Mouse (Mus musculus) heart, postnatal 0 days (tissue): ENCODE measurements around the gene Xpnpep1. TPM values are rescaled to one million over a fixed set of nuclear protein-coding genes. Genes with fewer than 3 reads are reported as not detected.

Experiments used
- ATAC-seq: fragments of 200-750 bp; cut with Nextera tagmentation; 2 replicates; pipeline ENCODE4 v1.8.0; 2017; ENCODE audit warnings: low read depth, moderate number of reproducible peaks, moderate library complexity; ENCODE audit not compliant: insufficient read depth
- DNase-seq: peaks from one replicate; pipeline ENCODE4 v3.0.0-alpha.2; 2016; ENCODE audit warnings: low spot score
- H3K27ac ChIP-seq: fragments of 300-500 bp; sonication (generic); 2 replicates; pipeline ENCODE4 v1.5.1; 2014; ENCODE audit warnings: low read depth, mild to moderate bottlenecking
- H3K27me3 ChIP-seq: fragments of 300-500 bp; sonication (generic); 2 replicates; pipeline ENCODE4 v1.6.1; 2014; ENCODE audit warnings: low read length, mixed read lengths; ENCODE audit not compliant: control insufficient read depth, insufficient read depth
- H3K36me3 ChIP-seq: fragments of 300-500 bp; sonication (generic); replicated peaks from 2 replicates; pipeline ENCODE4 v1.6.1; 2014; ENCODE audit warnings: low read length, mixed read lengths; ENCODE audit not compliant: control insufficient read depth, insufficient read depth
- H3K4me1 ChIP-seq: fragments of 300-500 bp; sonication (generic); 2 replicates; pipeline ENCODE4 v1.6.1; 2014; ENCODE audit warnings: antibody characterized with exemption; ENCODE audit not compliant: control insufficient read depth, insufficient read depth
- H3K4me2 ChIP-seq: fragments of 300-500 bp; sonication (generic); 2 replicates; pipeline ENCODE4 v1.6.1; 2014; ENCODE audit warnings: low read depth, mild to moderate bottlenecking, low read length, moderate library complexity
- H3K4me3 ChIP-seq: fragments of 300-500 bp; sonication (generic); 2 replicates; pipeline ENCODE4 v1.5.1; 2014; ENCODE audit warnings: low read depth, low read length
- H3K9ac ChIP-seq: fragments of 300-500 bp; sonication (generic); replicated peaks from 2 replicates; pipeline ENCODE4 v1.6.1; 2014; ENCODE audit warnings: low read depth, low read length, mixed read lengths
- H3K9me3 ChIP-seq: fragments of 300-500 bp; sonication (generic); replicated peaks from 2 replicates; pipeline ENCODE4 v1.6.1; 2016; ENCODE audit warnings: low read length; ENCODE audit not compliant: control insufficient read depth
- CTCF ChIP-seq: IDR thresholded peaks from 2 replicates; pipeline ENCODE4 v1.5.1; 2016; ENCODE audit warnings: antibody characterized with exemption, control low read depth, low read depth
- EP300 ChIP-seq: IDR thresholded peaks from 2 replicates; pipeline ENCODE4 v1.6.1; 2016; ENCODE audit warnings: antibody characterized with exemption, low read depth
- WGBS: fragments of 180-500 bp; shearing (Covaris S2); extraction: QIAGEN DNeasy Blood & Tissue Kit; methylation state at CpG from one replicate; pipeline ENCODE4 v1.1.7; 2014; 5-methylcytosine and 5-hydroxymethylcytosine counted together
- polyA plus RNA-seq: library from polyadenylated mRNA; unstranded; fragments of >200 nt; fragmentation: Nextera tagmentation; extraction: Ambion mirVana; gene quantifications from 2 replicates; pipeline ENCODE4 v1.2.1, GENCODE M21; 2015
- total RNA-seq: library from RNA; depleted of rRNA; stranded (reverse); fragments of >200 nt; gene quantifications from 2 replicates; pipeline ENCODE4 v1.2.3, GENCODE M21; 2014; ENCODE audit warnings: low replicate concordance

The Xpnpep1 gene
- total and polyA plus RNA-seq, 2 experiments from 2014 or later: 107 to 119 TPM

GRCm38 (mm10) chr19:53038435-53038938 is 1.5 kb downstream of the Xpnpep1 start:
- H3K36me3 ChIP-seq: 0 out of 2 replicates have a peak, but pooled peaks cover 4% of the 10 kb centered on the region
- H3K4me1 ChIP-seq: peaks cover 34% of the 10 kb centered on the region
- peak overlapping the region; percentile 81 for H3K4me2 ChIP-seq
- H3K27me3 ChIP-seq: no peaks in the 10 kb centered on the region
- peak overlapping the region; percentile 90 for H3K9ac ChIP-seq
- peak overlapping the region; percentile 87 for H3K4me3 ChIP-seq
- H3K27ac ChIP-seq: peak overlapping the region; percentile 90
- under 1% methylated on average over 36 of the region's 39 CpGs for WGBS
- ATAC-seq: peak; percentile 99
- DNase-seq: peak; percentile 98
- H3K9me3 ChIP-seq: no peaks in the 10 kb centered on the region
- TF ChIP-seq CTCF: no peak
- no peak for TF ChIP-seq EP300

GRCm38 (mm10) chr19:53037925-53038419 is 2.0 kb downstream of the Xpnpep1 start:
- Histone ChIP-seq H3K9ac (peak overlapping the region; percentile 90), H3K4me1 (peaks cover 38% of the 10 kb centered on the region), H3K4me2 (peak overlapping the region; percentile 81), H3K27me3 (no peaks in the 10 kb centered on the region), H3K9me3 (no peaks in the 10 kb centered on the region), H3K4me3 (peak overlapping the region; percentile 87), H3K36me3 (0 out of 2 replicates have a peak, but pooled peaks cover 4% of the 10 kb centered on the region), H3K27ac (peak overlapping the region; percentile 90)
- DNase-seq: peak; percentile 26
- ATAC-seq: peak; percentile 45
- TF ChIP-seq CTCF (no peak), EP300 (no peak)
- WGBS: 0% methylated on average over 28 of the region's 28 CpGs

DNA sequence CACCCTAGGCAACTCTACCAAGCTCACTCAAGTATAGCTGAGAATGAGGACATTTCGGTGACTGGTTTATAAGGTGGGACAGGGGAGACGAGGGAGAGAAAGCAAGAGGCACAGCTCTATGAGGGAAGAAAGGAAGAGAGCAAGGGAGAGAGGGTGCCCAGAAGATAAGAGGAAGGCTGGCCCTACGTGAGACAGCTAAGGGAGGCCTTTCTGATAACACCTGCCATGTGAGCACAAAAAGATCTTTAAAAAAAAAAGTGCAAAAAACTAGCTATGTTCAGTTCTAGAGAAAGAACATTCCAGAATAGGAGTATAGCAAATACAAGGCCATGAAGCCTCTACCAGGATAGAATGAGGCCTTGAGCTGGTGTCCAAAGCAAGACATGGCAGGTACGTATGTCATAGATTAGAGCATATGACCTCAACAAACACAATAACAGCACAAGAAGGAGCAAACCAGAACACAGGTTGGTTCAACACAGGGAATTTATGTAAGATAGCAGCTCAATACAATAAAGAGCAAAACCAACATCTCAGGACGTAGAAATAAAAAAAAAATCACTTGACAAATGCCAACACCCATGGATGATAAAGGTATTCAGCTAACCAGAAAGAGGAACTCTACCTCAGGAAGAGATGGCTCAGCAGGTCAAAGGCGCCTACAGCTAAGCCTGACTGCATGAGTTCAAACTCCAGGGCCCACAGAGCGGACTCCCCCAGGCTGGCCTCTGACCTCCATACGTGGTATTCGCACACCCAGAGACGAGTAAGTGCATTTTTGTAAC is 6.7 kb downstream of the Xpnpep1 start:
- no peak overlapping the region for H3K4me2 ChIP-seq
- DNase-seq (no peak), ATAC-seq (no peak)
- no peaks in the 10 kb centered on the region for H3K27me3 ChIP-seq
- H3K4me3 ChIP-seq: no peak overlapping the region
- peaks cover 29% of the 10 kb centered on the region for H3K4me1 ChIP-seq
- H3K9ac ChIP-seq: no peak overlapping the region
- no peak for TF ChIP-seq EP300
- no peak for TF ChIP-seq CTCF
- no peaks in the 10 kb centered on the region for H3K9me3 ChIP-seq
- WGBS: 86% methylated on average over 10 of the region's 10 CpGs
- H3K27ac ChIP-seq: no peak overlapping the region
- peaks cover 27% of the 10 kb centered on the region; the same call in 1 of the 2 replicates for H3K36me3 ChIP-seq

DNA sequence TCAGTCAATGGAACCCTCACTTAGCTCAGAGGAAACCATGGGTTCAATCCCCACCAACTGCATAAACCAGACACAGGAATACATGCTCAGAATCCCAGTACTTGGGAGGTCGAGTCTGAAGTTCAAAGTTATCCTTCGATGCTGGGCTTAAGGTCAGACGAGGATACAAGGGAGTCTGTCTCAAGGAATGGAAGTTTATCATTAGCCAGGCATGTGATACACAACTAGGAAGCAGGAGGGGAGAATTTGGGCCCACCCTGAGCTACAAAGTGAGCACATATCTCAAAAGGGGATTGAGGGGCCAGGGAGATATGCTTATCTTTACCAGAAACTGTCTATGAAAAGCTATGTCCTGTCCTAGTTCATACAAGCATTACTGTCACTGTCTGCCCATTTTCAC is 7.4 kb downstream of the Xpnpep1 start:
- WGBS: 51% methylated on average over 3 of the region's 3 CpGs

DNA sequence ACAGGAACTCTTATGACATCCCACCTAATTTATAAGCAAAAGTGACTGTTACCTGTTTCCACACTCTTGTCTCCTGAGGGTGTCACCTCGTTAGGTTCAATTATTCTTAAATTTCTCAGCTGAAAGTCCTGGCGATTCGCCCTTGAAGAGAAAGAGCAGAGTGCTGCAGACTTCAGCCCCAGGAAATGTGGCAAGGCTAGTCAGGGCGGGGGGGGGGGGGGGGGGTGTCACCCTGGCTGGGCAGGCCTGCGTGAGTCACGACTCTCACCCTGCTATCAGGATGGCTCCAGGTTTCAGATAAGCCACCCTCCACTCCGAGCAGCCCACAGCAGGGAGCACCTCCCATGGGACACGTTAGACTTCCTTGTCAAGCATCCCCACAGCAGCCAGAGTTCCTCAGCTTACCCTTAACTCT is 8.1 kb downstream of the Xpnpep1 start:
- H3K9ac ChIP-seq: no peak overlapping the region
- no peak overlapping the region for H3K4me3 ChIP-seq
- peak; percentile 47 for ATAC-seq

More for the DNA sequence above, 7.4 kb downstream of the Xpnpep1 start:
- no peak overlapping the region for H3K4me2 ChIP-seq
- ATAC-seq (no peak), DNase-seq (no peak)
- no peak overlapping the region for H3K4me3 ChIP-seq
- no peak overlapping the region for H3K27ac ChIP-seq
- peaks cover 28% of the 10 kb centered on the region for H3K4me1 ChIP-seq
- H3K27me3 ChIP-seq: no peaks in the 10 kb centered on the region
- TF ChIP-seq EP300 (no peak), CTCF (no peak)
- H3K9me3 ChIP-seq: no peaks in the 10 kb centered on the region
- H3K36me3 ChIP-seq: peaks cover 30% of the 10 kb centered on the region; the same call in 1 of the 2 replicates
- H3K9ac ChIP-seq: no peak overlapping the region

More for the DNA sequence above, 8.1 kb downstream of the Xpnpep1 start:
- Histone ChIP-seq H3K27me3 (no peaks in the 10 kb centered on the region), H3K4me1 (peaks cover 21% of the 10 kb centered on the region), H3K9me3 (no peaks in the 10 kb centered on the region), H3K4me2 (peak overlapping the region; percentile 20; the same call in 1 of the 2 replicates), H3K36me3 (peaks cover 33% of the 10 kb centered on the region), H3K27ac (no peak overlapping the region)
- WGBS: 22% methylated on average over 7 of the region's 8 CpGs
- DNase-seq: no peak
- TF ChIP-seq EP300 (no peak), CTCF (no peak)
